Mouse (Mus musculus): ENCODE measurements around the gene Slc25a11. TPM values are rescaled to one million over a fixed set of nuclear protein-coding genes. Genes with fewer than 3 reads are reported as not detected.

Slc25a11 gene
- polyA plus RNA-seq, 1 experiment from 2014 or later = 159 TPM

DNA sequence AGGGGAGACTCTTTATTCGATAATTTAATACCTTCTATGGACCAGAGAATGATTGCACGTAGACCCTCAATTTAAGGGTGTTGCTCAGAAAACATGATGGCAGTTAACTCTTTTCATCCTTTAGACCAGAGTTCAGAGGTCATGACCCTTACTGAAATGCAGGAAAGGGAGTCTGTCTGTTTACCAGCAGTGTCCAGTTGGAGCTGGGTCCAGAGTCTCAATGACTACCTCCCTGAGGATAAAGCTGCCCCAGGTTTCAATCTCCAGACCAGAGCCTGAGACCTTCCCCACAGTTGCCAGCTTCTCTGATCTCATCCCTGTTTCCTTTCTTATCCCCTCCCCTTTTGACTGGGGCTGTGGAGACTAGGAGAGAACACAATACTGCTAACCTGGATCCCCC lies 31.3 kb upstream of the Slc25a11 start:
- WGBS = 46% methylated on average over 2 of the region's 2 CpGs
- no peak overlapping the region for H3K4me2 ChIP-seq (replicated peaks)
- peaks cover 5% of the 10 kb centered on the region for H3K4me1 ChIP-seq
- H3K9me3 ChIP-seq = no peaks in the 10 kb centered on the region
- H3K36me3 ChIP-seq = peaks cover 47% of the 10 kb centered on the region
- no peak overlapping the region for H3K27ac ChIP-seq
- H3K9ac ChIP-seq = no peak overlapping the region
- ATAC-seq (ENCODE audit: insufficient number of reproducible peaks, insufficient read depth, low FRiP score, low TSS enrichment) = no peak
- H3K27me3 ChIP-seq = no peaks in the 10 kb centered on the region
- H3K4me3 ChIP-seq = no peak overlapping the region

DNA sequence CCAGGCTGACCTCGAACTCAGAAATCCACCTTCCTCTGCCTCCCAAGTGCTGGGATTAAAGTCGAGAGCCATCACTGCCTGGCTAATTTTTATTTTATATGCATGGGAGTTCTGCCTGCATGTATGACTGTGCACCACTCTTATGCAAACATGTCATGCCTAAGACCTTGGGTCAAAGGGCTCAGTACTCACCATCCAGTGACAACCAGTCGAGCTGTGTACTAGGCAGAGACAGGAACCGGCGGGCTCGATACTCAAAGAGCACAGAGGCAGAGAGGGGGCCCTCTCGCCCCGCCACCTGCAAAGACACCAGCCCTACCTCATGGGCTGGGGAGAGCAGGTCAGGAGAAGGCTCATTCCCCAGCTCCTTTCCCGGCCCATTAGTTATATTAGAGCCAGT lies 30.8 kb upstream of the Slc25a11 start:
- ATAC-seq (ENCODE audit: insufficient number of reproducible peaks, insufficient read depth, low FRiP score, low TSS enrichment) = no peak
- Histone ChIP-seq H3K36me3 (peaks cover 44% of the 10 kb centered on the region), H3K9me3 (no peaks in the 10 kb centered on the region), H3K4me2 (replicated peaks) (no peak overlapping the region), H3K4me1 (peaks cover 5% of the 10 kb centered on the region), H3K9ac (no peak overlapping the region), H3K27ac (no peak overlapping the region), H3K27me3 (no peaks in the 10 kb centered on the region), H3K4me3 (no peak overlapping the region)
- 70% methylated on average over 9 of the region's 9 CpGs for WGBS

DNA sequence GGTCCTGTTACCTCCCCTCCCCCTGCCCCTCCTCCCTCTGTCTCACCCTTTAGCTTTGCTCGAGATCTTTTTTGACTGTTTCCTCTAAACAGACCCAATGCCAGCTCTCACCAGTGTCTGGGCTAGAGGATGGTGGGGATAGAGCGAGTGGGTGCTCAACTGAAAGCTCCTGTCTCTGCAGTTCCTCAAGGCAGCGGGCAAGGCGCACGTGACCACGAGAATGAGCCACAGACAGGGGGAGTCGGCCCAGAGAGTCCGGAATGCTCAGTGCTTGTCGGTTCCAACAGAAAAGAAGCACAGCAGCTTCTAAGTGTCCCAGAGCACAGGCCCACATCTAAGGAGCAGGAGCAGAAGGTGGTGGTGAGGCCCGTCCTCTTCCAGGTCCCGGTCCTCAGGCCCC lies 27.2 kb upstream of the Slc25a11 start:
- Histone ChIP-seq H3K36me3 (peaks cover 43% of the 10 kb centered on the region), H3K4me2 (replicated peaks) (no peak overlapping the region), H3K4me1 (peaks cover 9% of the 10 kb centered on the region; the same call in 1 of the 2 replicates), H3K27me3 (no peaks in the 10 kb centered on the region), H3K9me3 (no peaks in the 10 kb centered on the region), H3K4me3 (no peak overlapping the region), H3K27ac (no peak overlapping the region), H3K9ac (0 out of 2 replicates have a peak overlapping the region, but pooled peaks have one; percentile 1)
- WGBS = 64% methylated on average over 11 of the region's 11 CpGs
- no peak for ATAC-seq (ENCODE audit: insufficient number of reproducible peaks, insufficient read depth, low FRiP score, low TSS enrichment)

DNA sequence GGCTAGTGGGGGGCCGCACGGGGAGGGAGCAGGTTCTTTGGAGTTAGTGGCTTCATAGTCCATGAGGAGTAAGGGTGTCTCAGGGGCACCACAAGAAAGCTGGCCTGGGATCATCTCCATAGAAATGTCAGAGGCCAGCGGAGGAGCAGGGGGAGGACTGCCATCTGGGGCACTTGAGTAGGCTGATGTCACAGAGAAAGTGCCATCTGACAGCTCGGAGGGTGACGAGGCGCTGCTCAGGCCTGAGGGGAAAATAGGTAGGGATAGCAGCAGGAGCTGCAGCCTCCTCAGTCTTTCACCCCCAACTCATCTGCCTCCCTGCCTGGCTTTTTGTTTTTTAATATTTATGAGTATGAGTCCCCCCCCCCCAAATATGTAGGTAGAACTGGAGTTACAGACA lies 26.7 kb upstream of the Slc25a11 start:
- WGBS = 69% methylated on average over 6 of the region's 6 CpGs
- H3K9ac ChIP-seq = no peak overlapping the region
- H3K27me3 ChIP-seq = no peaks in the 10 kb centered on the region
- ATAC-seq (ENCODE audit: insufficient number of reproducible peaks, insufficient read depth, low FRiP score, low TSS enrichment) = no peak
- no peak overlapping the region for H3K4me3 ChIP-seq
- no peaks in the 10 kb centered on the region for H3K9me3 ChIP-seq
- H3K4me1 ChIP-seq = peaks cover 9% of the 10 kb centered on the region; the same call in 1 of the 2 replicates
- H3K4me2 ChIP-seq (replicated peaks) = no peak overlapping the region
- no peak overlapping the region for H3K27ac ChIP-seq
- H3K36me3 ChIP-seq = peaks cover 38% of the 10 kb centered on the region

DNA sequence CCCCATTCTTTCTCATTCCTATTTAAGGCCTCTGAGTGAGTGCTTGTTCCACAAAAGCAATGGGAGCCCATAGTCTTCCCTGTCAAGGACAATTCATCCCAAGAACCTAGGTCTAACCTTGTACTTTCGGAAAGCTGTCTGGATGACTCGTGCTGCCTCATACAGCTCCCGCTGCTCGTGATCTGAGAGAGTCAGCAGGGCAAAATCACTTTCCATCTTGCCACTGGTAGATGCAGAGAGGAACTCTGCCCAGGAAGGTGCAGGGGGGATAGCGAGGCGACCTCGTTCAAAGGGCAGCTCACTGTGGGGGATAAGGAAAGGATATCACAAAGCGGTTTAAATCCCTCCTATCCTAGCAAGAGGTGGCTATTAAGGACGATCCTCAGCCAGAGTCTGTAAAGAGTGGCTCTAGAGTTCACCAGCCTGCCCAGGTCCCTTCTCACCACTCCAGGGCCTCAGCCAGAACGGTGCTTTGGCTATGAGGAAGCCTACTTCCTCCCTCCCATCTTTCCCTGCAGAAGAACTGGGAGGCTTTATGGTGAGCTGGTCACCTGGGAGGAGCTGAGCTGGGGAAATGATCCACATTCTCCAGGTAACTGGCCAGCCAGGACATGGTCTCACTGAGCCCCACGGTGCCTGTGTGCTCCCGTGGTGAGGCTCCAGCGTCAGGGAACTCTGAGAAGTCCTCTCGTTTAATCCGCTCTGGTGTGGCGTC lies 24.2 kb upstream of the Slc25a11 start:
- Histone ChIP-seq H3K4me1 (peaks cover 24% of the 10 kb centered on the region), H3K9ac (no peak overlapping the region), H3K36me3 (peaks cover 40% of the 10 kb centered on the region), H3K27me3 (no peaks in the 10 kb centered on the region), H3K4me3 (no peak overlapping the region), H3K9me3 (no peaks in the 10 kb centered on the region), H3K27ac (no peak overlapping the region), H3K4me2 (replicated peaks) (peak overlapping the region; percentile 74; the same call in 1 of the 2 replicates)
- 86% methylated on average over 16 of the region's 16 CpGs for WGBS
- no peak for ATAC-seq (ENCODE audit: insufficient number of reproducible peaks, insufficient read depth, low FRiP score, low TSS enrichment)

DNA sequence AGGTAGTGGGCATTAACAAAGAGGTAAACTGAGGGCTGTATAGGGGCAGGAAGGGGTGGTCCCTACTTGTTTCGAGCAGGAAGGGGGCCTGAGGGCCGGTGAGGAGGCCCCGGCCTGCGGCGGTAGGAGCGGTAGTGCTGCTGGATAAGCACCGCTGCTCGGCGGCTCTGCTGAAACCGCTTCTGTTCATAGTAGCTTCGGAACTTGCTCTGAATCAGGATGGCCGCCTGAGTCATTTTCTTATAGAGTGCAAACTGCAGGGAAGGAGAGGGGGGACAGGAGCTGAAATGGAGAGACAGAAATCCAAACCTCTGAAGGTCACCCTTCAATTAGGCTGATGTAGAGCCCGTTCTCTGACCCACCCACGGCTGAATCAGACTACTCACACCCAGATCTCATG lies 23.2 kb upstream of the Slc25a11 start:
- peak overlapping the region; percentile 74 for H3K4me2 ChIP-seq (replicated peaks)
- peaks cover 35% of the 10 kb centered on the region for H3K36me3 ChIP-seq
- H3K9ac ChIP-seq = peak overlapping the region; percentile 70
- ATAC-seq (ENCODE audit: insufficient number of reproducible peaks, insufficient read depth, low FRiP score, low TSS enrichment) = no peak
- H3K4me3 ChIP-seq = peak overlapping the region; percentile 52
- H3K27ac ChIP-seq = peak overlapping the region; percentile 95
- H3K27me3 ChIP-seq = no peaks in the 10 kb centered on the region
- 45% methylated on average over 14 of the region's 14 CpGs for WGBS
- peaks cover 25% of the 10 kb centered on the region for H3K4me1 ChIP-seq
- no peaks in the 10 kb centered on the region for H3K9me3 ChIP-seq

DNA sequence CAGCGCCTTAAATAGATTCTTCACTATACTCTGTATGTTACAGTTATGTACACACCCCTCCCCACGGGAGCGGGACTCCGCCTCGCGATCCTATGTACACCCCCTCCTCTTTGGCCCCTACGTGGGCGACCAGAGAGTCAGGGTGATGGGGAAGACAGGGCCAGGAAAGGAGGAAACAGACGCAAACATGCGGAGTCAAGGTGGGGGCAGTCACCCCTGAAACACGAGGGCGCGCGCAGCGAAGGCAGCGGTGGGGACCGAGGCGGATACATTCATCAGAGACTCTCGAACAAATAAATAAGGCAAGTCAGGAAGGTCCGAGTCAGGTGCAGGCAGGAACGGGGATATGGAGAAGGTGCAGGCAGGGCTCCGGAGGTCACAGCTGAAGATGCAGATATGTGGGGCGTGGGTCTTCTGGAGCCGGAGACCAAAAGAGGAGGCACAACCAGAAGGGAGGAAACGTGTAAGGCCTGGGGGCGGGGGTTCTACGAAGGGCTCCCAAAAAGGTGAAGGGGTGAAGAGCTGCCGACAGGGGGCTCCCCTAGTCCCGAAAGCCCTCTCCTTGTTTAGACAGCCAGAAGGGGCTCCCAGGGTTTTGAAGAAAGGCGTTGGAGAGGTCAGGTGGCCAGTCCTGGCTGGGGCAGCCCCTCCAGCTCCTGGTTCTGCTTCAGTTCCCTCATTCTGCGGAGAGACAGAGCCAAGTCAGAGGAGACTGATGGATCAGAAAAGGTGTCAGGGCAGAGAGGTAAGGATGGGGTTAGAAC lies 22.5 kb upstream of the Slc25a11 start:
- Histone ChIP-seq H3K9ac (peak overlapping the region; percentile 70), H3K4me2 (replicated peaks) (peak overlapping the region; percentile 74), H3K9me3 (no peaks in the 10 kb centered on the region), H3K27ac (peak overlapping the region; percentile 95), H3K4me1 (peaks cover 25% of the 10 kb centered on the region), H3K36me3 (peaks cover 35% of the 10 kb centered on the region), H3K4me3 (peak overlapping the region; percentile 52), H3K27me3 (no peaks in the 10 kb centered on the region)
- WGBS = under 1% methylated on average over 31 of the region's 31 CpGs
- peak; percentile 17 for ATAC-seq (ENCODE audit: insufficient number of reproducible peaks, insufficient read depth, low FRiP score, low TSS enrichment)

DNA sequence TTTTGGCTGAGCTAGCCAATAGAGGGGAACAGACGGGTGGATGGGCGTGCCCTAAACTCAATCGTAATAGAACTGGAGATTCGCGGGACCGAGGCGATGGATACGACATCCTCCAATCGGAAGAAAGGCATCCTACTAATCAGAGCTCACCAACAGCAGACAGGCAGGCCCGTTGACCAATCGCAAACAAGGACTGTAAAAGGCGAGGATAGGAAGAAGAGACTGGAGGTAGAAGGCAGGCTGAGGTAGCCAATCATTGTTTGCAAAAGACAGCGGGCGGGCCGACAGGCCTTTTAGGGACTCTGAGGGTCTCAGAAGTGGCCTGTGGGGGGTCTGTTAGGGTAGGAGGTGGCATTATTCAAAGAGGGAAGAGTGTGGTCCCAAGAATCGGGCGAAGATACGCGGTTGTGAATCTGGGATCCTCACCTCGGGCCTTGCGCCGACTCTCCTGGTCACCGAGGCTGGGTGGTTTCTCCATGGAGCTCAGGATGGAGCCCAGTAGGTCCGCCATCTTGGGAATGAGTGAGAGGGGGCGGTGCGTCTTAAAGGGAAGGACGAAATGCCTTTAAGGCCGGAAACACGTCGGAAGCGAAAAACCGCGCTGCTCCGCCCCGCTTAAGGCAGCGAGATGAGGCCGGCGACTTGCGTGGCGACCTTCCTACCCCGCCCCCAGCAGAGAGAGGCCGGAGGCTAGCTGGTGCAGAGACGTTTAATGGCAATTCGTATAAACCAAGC lies 21.7 kb upstream of the Slc25a11 start, which contains the start of gene Spag7:
Gene Spag7 (minus strand): TSS at position 646 of the 735 bp plus-strand sequence.
- H3K36me3 ChIP-seq = peaks cover 42% of the 10 kb centered on the region
- ATAC-seq (ENCODE audit: insufficient number of reproducible peaks, insufficient read depth, low FRiP score, low TSS enrichment) = peak; percentile 96

DNA sequence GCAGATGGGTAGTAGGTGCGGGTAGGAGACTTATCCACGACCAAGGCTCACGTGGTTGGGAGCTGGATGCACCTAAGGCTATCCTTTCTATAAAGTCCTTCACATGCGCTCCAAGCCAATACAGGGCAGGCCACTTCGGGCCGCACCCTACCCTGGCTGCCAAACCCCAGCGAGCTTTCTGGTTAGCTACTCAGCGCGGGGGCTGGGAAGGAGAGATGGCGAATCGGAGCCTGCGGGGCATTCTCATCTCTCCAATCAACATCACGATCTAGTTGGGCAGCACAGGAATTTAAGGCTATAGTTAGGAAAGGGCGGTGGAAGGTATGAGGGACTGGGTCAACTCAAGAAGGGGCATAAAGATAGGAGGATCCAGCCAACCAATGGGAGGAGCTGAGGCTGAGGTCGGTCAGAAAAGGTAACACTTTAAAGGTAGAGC lies 21.1 kb upstream of the Slc25a11 start:
- Histone ChIP-seq H3K9me3 (no peaks in the 10 kb centered on the region), H3K4me2 (replicated peaks) (peak overlapping the region; percentile 74), H3K4me3 (peak overlapping the region; percentile 52), H3K4me1 (peaks cover 25% of the 10 kb centered on the region), H3K9ac (peak overlapping the region; percentile 67), H3K36me3 (peaks cover 42% of the 10 kb centered on the region), H3K27ac (peak overlapping the region; percentile 95), H3K27me3 (no peaks in the 10 kb centered on the region)
- peak; percentile 42 for ATAC-seq (ENCODE audit: insufficient number of reproducible peaks, insufficient read depth, low FRiP score, low TSS enrichment)
- WGBS = 2% methylated on average over 15 of the region's 15 CpGs

More for the DNA sequence above, 21.7 kb upstream of the Slc25a11 start, which contains the start of gene Spag7:
- Histone ChIP-seq H3K9ac (peak within 1 kb of the TSS; percentile 70), H3K4me1 (peaks cover 25% of the 10 kb centered on the region), H3K27me3 (no peaks in the 10 kb centered on the region), H3K4me3 (peak within 1 kb of the TSS; percentile 52), H3K4me2 (replicated peaks) (peak within 1 kb of the TSS; percentile 74), H3K27ac (peak within 1 kb of the TSS; percentile 95), H3K9me3 (no peaks in the 10 kb centered on the region)
- under 1% methylated on average over 44 of the region's 44 CpGs for WGBS

DNA sequence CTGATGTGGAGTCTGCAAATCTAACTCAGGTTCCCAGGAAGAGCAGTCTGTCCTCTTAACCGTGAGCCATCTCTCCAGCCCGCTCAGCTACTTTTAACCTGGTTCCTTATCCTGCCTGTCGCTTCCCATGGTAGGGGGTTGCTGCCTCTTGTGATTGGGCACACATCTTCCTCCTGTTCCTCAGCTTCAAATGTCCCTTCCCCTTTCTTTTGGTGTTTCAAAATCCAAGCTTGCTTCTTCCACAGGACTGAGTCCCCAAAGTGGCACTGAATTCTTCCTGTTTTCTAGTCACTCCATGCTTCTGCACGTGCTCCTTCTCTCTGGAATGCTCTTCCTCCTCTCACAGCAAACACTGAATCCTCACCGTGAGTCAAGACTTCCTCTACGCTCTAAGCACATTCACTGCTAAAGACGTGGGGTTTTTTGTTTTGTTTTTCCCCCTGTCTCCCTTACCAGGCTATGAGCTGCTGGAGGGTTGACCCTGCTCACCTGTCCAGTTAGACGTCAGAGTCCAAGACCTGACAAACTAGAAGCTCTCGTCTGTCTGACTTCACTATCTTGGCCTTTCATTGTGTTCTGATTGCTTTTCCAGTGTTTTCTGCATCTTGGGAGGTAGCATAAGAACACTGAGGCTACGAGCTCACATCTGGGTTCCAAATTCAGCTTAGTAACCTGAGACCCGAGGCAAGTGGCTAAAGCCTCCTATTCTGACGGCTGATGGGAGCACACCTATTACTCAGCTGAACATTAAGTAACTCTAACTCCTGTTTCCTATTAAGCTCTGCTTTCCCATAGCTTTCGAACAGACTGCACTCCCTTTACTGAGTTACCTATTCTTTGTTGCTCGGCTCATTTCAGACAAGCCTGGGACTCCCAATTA lies 20.2 kb upstream of the Slc25a11 start:
- Histone ChIP-seq H3K4me1 (peaks cover 25% of the 10 kb centered on the region), H3K9me3 (no peaks in the 10 kb centered on the region), H3K4me2 (replicated peaks) (peak overlapping the region; percentile 74), H3K4me3 (peak overlapping the region; percentile 52), H3K27me3 (no peaks in the 10 kb centered on the region), H3K9ac (peak overlapping the region; percentile 67), H3K36me3 (peaks cover 51% of the 10 kb centered on the region), H3K27ac (peak overlapping the region; percentile 95)
- 50% methylated on average over 14 of the region's 14 CpGs for WGBS
- no peak for ATAC-seq (ENCODE audit: insufficient number of reproducible peaks, insufficient read depth, low FRiP score, low TSS enrichment)

DNA sequence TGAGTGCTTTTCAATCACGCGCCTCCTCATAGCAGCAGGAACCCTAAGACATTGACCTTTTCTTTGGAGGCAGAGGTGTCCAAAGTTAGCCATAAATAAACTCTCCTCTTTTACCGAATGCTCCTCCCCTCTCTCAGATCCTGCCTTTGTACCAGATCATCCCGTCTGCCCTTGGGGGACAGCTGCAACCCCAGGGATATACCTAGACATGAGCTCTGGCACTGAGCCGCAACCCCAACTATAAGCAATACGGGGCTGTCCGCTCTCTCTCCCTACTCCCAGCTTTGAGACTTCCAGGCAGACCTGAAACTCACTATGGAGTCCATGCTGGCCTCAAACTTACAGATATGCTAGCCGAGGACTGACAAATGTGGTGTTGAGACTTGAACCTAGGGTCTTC lies 19.4 kb upstream of the Slc25a11 start:
- Histone ChIP-seq H3K27me3 (no peaks in the 10 kb centered on the region), H3K9me3 (no peaks in the 10 kb centered on the region), H3K36me3 (peaks cover 54% of the 10 kb centered on the region), H3K4me2 (replicated peaks) (no peak overlapping the region), H3K27ac (no peak overlapping the region), H3K9ac (no peak overlapping the region), H3K4me3 (no peak overlapping the region), H3K4me1 (peaks cover 25% of the 10 kb centered on the region)
- ATAC-seq (ENCODE audit: insufficient number of reproducible peaks, insufficient read depth, low FRiP score, low TSS enrichment) = no peak
- WGBS = 95% methylated on average over 8 of the region's 8 CpGs

Data from embryonic facial prominence, embryonic 12.5 days (tissue).